Mouse (Mus musculus) MEL (cell line): ENCODE measurements around the gene Lhb. TPM values are rescaled to one million over a fixed set of nuclear protein-coding genes. Genes with fewer than 3 reads are reported as not detected.
A peak's percentile ranks its signal among the peaks of the same experiment; 100 is the strongest.

Experiments used
- DNase-seq: peaks from one replicate; pipeline ENCODE4 v3.0.0; 2011; ENCODE audit warnings: low read depth, low spot score
- H3K27ac ChIP-seq: 2 replicates; pipeline ENCODE4 v1.5.1; 2012; ENCODE audit warnings: low read depth, mild to moderate bottlenecking, control low read depth, low read length, moderate library complexity; ENCODE audit not compliant: control insufficient read depth
- H3K27me3 ChIP-seq, 2 experiments: fragments of 150-350 bp in 1 of 2; sonication (generic) in 1 of 2; 2 replicates each; pipeline ENCODE4 v1.6.1; 2012; ENCODE audit warnings: low read length in 2 of 2, mild to moderate bottlenecking in 2 of 2, improper control_type of control experiment in 1 of 2, moderate library complexity in 1 of 2; ENCODE audit not compliant: insufficient read depth in 2 of 2, control insufficient read depth in 1 of 2
- H3K36me3 ChIP-seq, 2 experiments: 2 replicates each; pipeline ENCODE4 v1.6.1; 2012 to 2014; ENCODE audit warnings: low read length in 2 of 2, improper control_type of control experiment in 1 of 2, inconsistent platforms in 1 of 2, mild to moderate bottlenecking in 1 of 2; ENCODE audit not compliant: insufficient read depth in 2 of 2, control insufficient read depth in 1 of 2
- H3K4me1 ChIP-seq, 2 experiments: fragments of 150-350 bp in 1 of 2; sonication (generic) in 1 of 2; 2 replicates each; pipeline ENCODE4 v1.6.1; 2012; ENCODE audit warnings: low read length in 2 of 2, improper control_type of control experiment in 1 of 2, mild to moderate bottlenecking in 1 of 2; ENCODE audit not compliant: insufficient read depth in 2 of 2, control insufficient read depth in 1 of 2
- H3K4me3 ChIP-seq, 2 experiments: fragments of 150-350 bp in 1 of 2; sonication (generic) in 1 of 2; 2 replicates each; pipeline ENCODE4 v1.5.1; 2012; ENCODE audit warnings: low read depth in 2 of 2, low read length in 2 of 2, mild to moderate bottlenecking in 2 of 2, moderate library complexity in 2 of 2, control low read depth in 1 of 2, improper control_type of control experiment in 1 of 2; ENCODE audit not compliant: control insufficient read depth in 1 of 2, insufficient read depth in 1 of 2
- H3K79me2 ChIP-seq: 2 replicates; pipeline ENCODE4 v1.6.1; 2012; ENCODE audit warnings: mild to moderate bottlenecking, low read length, moderate library complexity; ENCODE audit not compliant: control insufficient read depth, poor library complexity, insufficient read depth
- H3K9ac ChIP-seq: 2 replicates; pipeline ENCODE4 v1.6.1; 2012; ENCODE audit warnings: low read depth, mild to moderate bottlenecking, control low read depth, low read length, moderate library complexity; ENCODE audit not compliant: control insufficient read depth, poor library complexity, severe bottlenecking
- H3K9me3 ChIP-seq: fragments of 150-350 bp; sonication (generic); replicated peaks from 2 replicates; pipeline ENCODE4 v1.6.1; 2012; ENCODE audit warnings: mild to moderate bottlenecking, low read length, improper control_type of control experiment, moderate library complexity; ENCODE audit not compliant: insufficient read depth
- BHLHE40 ChIP-seq: IDR thresholded peaks from 2 replicates; pipeline ENCODE4 v1.6.1; 2012; ENCODE audit warnings: low read depth, mild to moderate bottlenecking, inconsistent platforms, low read length, improper control_type of control experiment, borderline replicate concordance
- CHD1 ChIP-seq: IDR thresholded peaks from 2 replicates; pipeline ENCODE4 v1.6.1; 2012; ENCODE audit warnings: low read depth, mild to moderate bottlenecking, inconsistent platforms, low read length, improper control_type of control experiment
- ELF1 ChIP-seq: IDR thresholded peaks from 2 replicates; pipeline ENCODE4 v1.6.1; 2014; ENCODE audit warnings: low read depth, mild to moderate bottlenecking, inconsistent platforms, low read length, improper control_type of control experiment, moderate library complexity
- EP300 ChIP-seq, 2 experiments: IDR thresholded peaks; 2 replicates each; pipeline ENCODE4 v1.6.1; 2011; ENCODE audit warnings: improper control_type of control experiment in 2 of 2, low read length in 2 of 2, low read depth in 1 of 2, mild to moderate bottlenecking in 1 of 2
- ETS1 ChIP-seq: IDR thresholded peaks from 2 replicates; pipeline ENCODE4 v1.6.1; 2012; ENCODE audit warnings: low read depth, mild to moderate bottlenecking, inconsistent platforms, low read length, improper control_type of control experiment, moderate library complexity
- GABPA ChIP-seq: IDR thresholded peaks from 2 replicates; pipeline ENCODE4 v1.6.1; 2012; ENCODE audit warnings: low read depth, mild to moderate bottlenecking, inconsistent platforms, low read length, improper control_type of control experiment, moderate library complexity
- GATA1 ChIP-seq: IDR thresholded peaks from 2 replicates; pipeline ENCODE4 v1.6.1; 2011; ENCODE audit warnings: low read depth, low read length, improper control_type of control experiment
- JUND ChIP-seq: IDR thresholded peaks from 2 replicates; pipeline ENCODE4 v1.6.1; 2011; ENCODE audit warnings: low read depth, mild to moderate bottlenecking, improper control_type of control experiment, low read length
- KAT2A ChIP-seq: conservative IDR thresholded peaks from 2 replicates; pipeline ENCODE4 v1.6.1; 2012; ENCODE audit warnings: low read depth, low read length, improper control_type of control experiment, inconsistent platforms
- MAFK ChIP-seq: IDR thresholded peaks from 2 replicates; pipeline ENCODE4 v1.6.1; 2011; ENCODE audit warnings: low read depth, mild to moderate bottlenecking, low read length, improper control_type of control experiment, borderline replicate concordance
- MAX ChIP-seq: IDR thresholded peaks from 2 replicates; pipeline ENCODE4 v1.6.1; 2011; ENCODE audit warnings: low read length, improper control_type of control experiment
- MEF2A ChIP-seq: IDR thresholded peaks from 2 replicates; pipeline ENCODE4 v1.6.1; 2014; ENCODE audit warnings: low read depth, mild to moderate bottlenecking, inconsistent platforms, low read length, improper control_type of control experiment; ENCODE audit not compliant: poor library complexity, insufficient replicate concordance, severe bottlenecking; ENCODE audit errors: extremely low read depth
- MXI1 ChIP-seq: IDR thresholded peaks from 2 replicates; pipeline ENCODE4 v1.6.1; 2011; ENCODE audit warnings: mild to moderate bottlenecking, low read depth, low read length, improper control_type of control experiment
- MYB ChIP-seq: IDR thresholded peaks from 2 replicates; pipeline ENCODE4 v1.6.1; 2011; ENCODE audit warnings: mild to moderate bottlenecking, low read depth, low read length, improper control_type of control experiment
- NRF1 ChIP-seq: IDR thresholded peaks from 2 replicates; pipeline ENCODE4 v1.6.1; 2014; ENCODE audit warnings: low read depth, mild to moderate bottlenecking, inconsistent platforms, low read length, improper control_type of control experiment, moderate library complexity; ENCODE audit not compliant: poor library complexity, insufficient read depth, severe bottlenecking
- POLR2A ChIP-seq, 2 experiments: IDR thresholded peaks; 2 replicates each; pipeline ENCODE4 v1.6.1; 2011 to 2012; ENCODE audit warnings: low read length in 2 of 2, mild to moderate bottlenecking in 2 of 2, control low read depth in 1 of 2, improper control_type of control experiment in 1 of 2, low read depth in 1 of 2, moderate library complexity in 1 of 2; ENCODE audit not compliant: control insufficient read depth in 1 of 2, insufficient read depth in 1 of 2, poor library complexity in 1 of 2
- POLR2AphosphoS5 ChIP-seq: IDR thresholded peaks from 2 replicates; pipeline ENCODE4 v1.6.1; 2012; ENCODE audit warnings: low read depth, borderline replicate concordance, mild to moderate bottlenecking, inconsistent platforms, low read length, moderate library complexity, mixed read lengths
- RCOR1 ChIP-seq: IDR thresholded peaks from 2 replicates; pipeline ENCODE4 v1.6.1; 2012; ENCODE audit warnings: low read depth, mild to moderate bottlenecking, inconsistent platforms, low read length, improper control_type of control experiment
- SIN3A ChIP-seq: IDR thresholded peaks from 2 replicates; pipeline ENCODE4 v1.6.1; 2012; ENCODE audit warnings: low read length, improper control_type of control experiment, inconsistent platforms
- SMC3 ChIP-seq: IDR thresholded peaks from 2 replicates; pipeline ENCODE4 v1.6.1; 2011; ENCODE audit warnings: low read depth, low read length, improper control_type of control experiment
- TAL1 ChIP-seq: IDR thresholded peaks from 2 replicates; pipeline ENCODE4 v1.6.1; 2012; ENCODE audit warnings: mild to moderate bottlenecking, inconsistent platforms, low read length, moderate library complexity, mixed read lengths
- TBP ChIP-seq: IDR thresholded peaks from 2 replicates; pipeline ENCODE4 v1.8.0; 2011; ENCODE audit warnings: low read depth, low read length, improper control_type of control experiment
- TCF12 ChIP-seq: IDR thresholded peaks from 2 replicates; pipeline ENCODE4 v1.6.1; 2014; ENCODE audit warnings: low read depth, mild to moderate bottlenecking, inconsistent platforms, low read length, improper control_type of control experiment, moderate library complexity
- UBTF ChIP-seq: IDR thresholded peaks from 2 replicates; pipeline ENCODE4 v1.6.1; 2012; ENCODE audit warnings: low read depth, mild to moderate bottlenecking, inconsistent platforms, low read length, improper control_type of control experiment, moderate library complexity, borderline replicate concordance; ENCODE audit not compliant: insufficient read depth
- USF2 ChIP-seq, 2 experiments: IDR thresholded peaks; 2 replicates each; pipeline ENCODE4 v1.6.1; 2011 to 2012; ENCODE audit warnings: improper control_type of control experiment in 2 of 2, low read length in 2 of 2, borderline replicate concordance in 1 of 2, inconsistent platforms in 1 of 2, low read depth in 1 of 2, mild to moderate bottlenecking in 1 of 2; ENCODE audit not compliant: insufficient read depth in 1 of 2
- ZC3H11A ChIP-seq: IDR thresholded peaks from 2 replicates; pipeline ENCODE4 v1.6.1; 2012; ENCODE audit warnings: low read depth, mild to moderate bottlenecking, inconsistent platforms, low read length, improper control_type of control experiment
- ZKSCAN1 ChIP-seq: IDR thresholded peaks from 2 replicates; pipeline ENCODE4 v1.6.1; 2012; ENCODE audit warnings: low read depth, mild to moderate bottlenecking, inconsistent platforms, low read length, improper control_type of control experiment, moderate library complexity
- polyA plus RNA-seq, 2 experiments: library from polyadenylated mRNA; stranded (reverse) in 1 of 2; unstranded in 1 of 2; fragments of >175 nt in 1 of 2; fragments of >200 nt in 1 of 2; gene quantifications; 2 replicates each; pipeline versions ENCODE4 v1.2.1 to v1.2.4; 2012; ENCODE audit warnings: low replicate concordance in 2 of 2, low read depth in 1 of 2; ENCODE audit not compliant: insufficient read length in 2 of 2, insufficient read depth in 1 of 2, missing spikeins in 1 of 2
- total RNA-seq: library from RNA; depleted of rRNA; stranded (reverse); fragments of 300-350 nt; gene quantifications from 2 replicates; pipeline ENCODE4 v1.2.3, GENCODE M21; 2012

Gene Lhb
- total and polyA plus RNA-seq, 3 experiments: 0.19 to 0.28 TPM; not detected in 1

GRCm38 (mm10) chr7:45457204-45458060 lies 36.8 kb downstream of the Lhb start (continued):
- TF ChIP-seq CHD1 (no peak), MAX (no peak), MEF2A (no peak), KAT2A (no peak), TCF12 (no peak), MAFK (0 out of 2 replicates have a peak, but pooled peaks have one; percentile 70), ETS1 (0 out of 2 replicates have a peak, but pooled peaks have one; percentile 12), SIN3A (no peak), POLR2AphosphoS5 (no peak), MYB (no peak; the same call in 1 of the 2 replicates), USF2 (IDR thresholded peaks at IDR 0.05; ENCODE audit: borderline replicate concordance in 1 of 2, insufficient read depth in 1 of 2, low read depth in 1 of 2, low read length in 2 of 2) (no peak)

DNA sequence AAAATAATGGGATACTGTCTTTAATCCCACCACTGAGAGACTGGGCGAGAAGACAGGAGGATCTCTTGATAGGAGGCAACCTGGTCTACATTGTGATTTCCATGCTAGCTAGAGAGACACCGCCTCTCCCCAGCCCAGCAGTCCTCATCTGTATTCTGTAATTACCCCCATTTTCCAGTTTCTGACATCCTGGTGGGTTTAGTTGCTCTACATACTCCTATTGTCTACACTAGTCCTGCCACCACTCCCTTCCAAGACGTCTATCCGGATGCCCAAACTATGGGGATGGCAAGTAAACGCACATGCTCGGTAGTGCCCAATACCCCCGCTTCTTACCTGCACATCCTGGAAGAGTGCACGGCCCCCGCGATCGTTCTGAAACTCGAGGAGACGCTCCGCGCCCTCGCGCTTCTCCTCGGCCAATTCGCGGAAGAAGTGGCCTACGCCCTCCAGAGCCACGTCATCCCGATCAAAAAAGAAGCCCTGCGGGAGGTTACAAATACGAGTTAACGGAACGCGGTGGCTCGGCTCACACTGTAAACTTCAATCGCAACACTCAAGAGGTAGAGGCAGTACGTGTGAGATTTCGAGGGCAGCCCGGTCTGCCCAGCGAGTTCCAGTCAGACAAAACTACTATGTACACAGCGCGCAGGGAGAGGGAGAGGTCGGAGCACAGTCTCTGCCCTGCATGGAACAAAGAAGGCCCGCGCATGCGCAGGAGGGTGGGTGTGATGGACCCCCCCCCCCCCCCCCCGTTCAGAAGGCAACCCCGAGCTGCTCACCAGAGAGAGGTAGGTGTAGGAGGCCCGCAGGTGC lies 38.3 kb downstream of the Lhb start:
- peaks cover 24% of the 10 kb centered on the region for H3K79me2 ChIP-seq
- H3K9ac ChIP-seq: peak overlapping the region; percentile 93
- DNase-seq: peak; percentile 84
- TF ChIP-seq SMC3: no peak
- TF ChIP-seq TBP: no peak
- TF ChIP-seq TAL1: no peak
- TF ChIP-seq UBTF: no peak
- TF ChIP-seq ELF1: no peak
- no peak for TF ChIP-seq BHLHE40
- no peak for TF ChIP-seq ZKSCAN1
- no peak for TF ChIP-seq USF2 (IDR thresholded peaks at IDR 0.05; ENCODE audit: borderline replicate concordance in 1 of 2, insufficient read depth in 1 of 2, low read depth in 1 of 2, low read length in 2 of 2)
- no peak for TF ChIP-seq GATA1
- TF ChIP-seq EP300 (IDR thresholded peaks at IDR 0.05; ENCODE audit: low read depth in 1 of 2, low read length in 2 of 2): no peak
- no peak for TF ChIP-seq ZC3H11A
- peak; percentile 49; the same call in 1 of the 2 replicates for TF ChIP-seq CHD1
- no peak; a peak in 2 of 4 replicates for TF ChIP-seq POLR2A (IDR thresholded peaks at IDR 0.05; ENCODE audit: control insufficient read depth in 1 of 2, insufficient read depth in 1 of 2, low read depth in 1 of 2, low read length in 2 of 2, poor library complexity in 1 of 2)
- TF ChIP-seq MXI1: peak; percentile 52
- no peak for TF ChIP-seq KAT2A
- TF ChIP-seq MAFK: no peak
- TF ChIP-seq RCOR1: no peak
- TF ChIP-seq NRF1: peak; percentile 78
- 0 out of 2 replicates have a peak, but pooled peaks have one; percentile 25 for TF ChIP-seq MAX
- no peak for TF ChIP-seq ETS1
- peak; percentile 56; the same call in 1 of the 2 replicates for TF ChIP-seq SIN3A
- no peak for TF ChIP-seq JUND
- no peak for TF ChIP-seq GABPA
- no peaks in the 10 kb centered on the region for H3K27me3 ChIP-seq
- no peaks in the 10 kb centered on the region for H3K9me3 ChIP-seq
- peak overlapping the region; percentile 88 for H3K27ac ChIP-seq
- H3K4me3 ChIP-seq: peak overlapping the region; percentile 78 to 80
- H3K4me1 ChIP-seq: peaks cover 7 to 22% of the 10 kb centered on the region in 2 experiments; a peak in 3 of 4 replicates
- peaks cover 7 to 22% of the 10 kb centered on the region in 2 experiments for H3K36me3 ChIP-seq
